Mouse (Mus musculus) intestine, postnatal 0 days (tissue): ENCODE data around the gene Fignl1. TPM values are rescaled to one million over a fixed set of nuclear protein-coding genes. Genes with fewer than 3 reads are reported as not detected.

Source experiments
- ATAC-seq: fragments of 200-750 bp; cut with Nextera tagmentation; 2 replicates; pipeline ENCODE4 v1.8.0; 2017; ENCODE audit warnings: mild to moderate bottlenecking, moderate TSS enrichment, moderate library complexity
- H3K27ac ChIP-seq: fragments of 300-500 bp; sonication (generic); 2 replicates; pipeline ENCODE4 v1.5.1; 2014; ENCODE audit warnings: mild to moderate bottlenecking, low read depth, low read length, moderate library complexity
- H3K27me3 ChIP-seq: fragments of 300-500 bp; sonication (generic); replicated peaks from 2 replicates; pipeline ENCODE4 v1.6.1; 2014; ENCODE audit warnings: low read length, mixed read lengths; ENCODE audit not compliant: control insufficient read depth, insufficient read depth
- H3K36me3 ChIP-seq: fragments of 300-500 bp; sonication (generic); 2 replicates; pipeline ENCODE4 v1.6.1; 2014; ENCODE audit warnings: mild to moderate bottlenecking, moderate library complexity; ENCODE audit not compliant: control insufficient read depth, insufficient read depth
- H3K4me1 ChIP-seq: fragments of 300-500 bp; sonication (generic); replicated peaks from 2 replicates; pipeline ENCODE4 v1.6.1; 2014; ENCODE audit warnings: antibody characterized with exemption, low read length, mixed read lengths; ENCODE audit not compliant: control insufficient read depth, insufficient read depth
- H3K4me2 ChIP-seq: fragments of 300-500 bp; sonication (generic); replicated peaks from 2 replicates; pipeline ENCODE4 v1.6.1; 2014; ENCODE audit warnings: low read depth, mild to moderate bottlenecking, moderate library complexity
- H3K4me3 ChIP-seq: fragments of 300-500 bp; sonication (generic); 2 replicates; pipeline ENCODE4 v1.5.1; 2014; ENCODE audit warnings: low read depth, low read length
- H3K9ac ChIP-seq: fragments of 300-500 bp; sonication (generic); 2 replicates; pipeline ENCODE4 v1.6.1; 2014; ENCODE audit warnings: mild to moderate bottlenecking, low read depth, low read length
- H3K9me3 ChIP-seq: fragments of 300-500 bp; sonication (generic); 2 replicates; pipeline ENCODE4 v1.6.1; 2016; ENCODE audit warnings: mixed run types; ENCODE audit not compliant: control insufficient read depth
- CTCF ChIP-seq: sonication (generic); IDR thresholded peaks from 2 replicates; pipeline ENCODE4 v1.5.1; 2016; ENCODE audit warnings: low read depth, mild to moderate bottlenecking, control low read depth, antibody characterized with exemption, moderate library complexity
- WGBS: fragments of 180-500 bp; shearing (Covaris S2); extraction: QIAGEN DNeasy Blood & Tissue Kit; methylation state at CpG from one replicate; pipeline ENCODE4 v1.1.7; 2014; 5-methylcytosine and 5-hydroxymethylcytosine counted together
- polyA plus RNA-seq: library from polyadenylated mRNA; unstranded; fragments of >200 nt; fragmentation: Nextera tagmentation; extraction: Ambion mirVana; gene quantifications from 2 replicates; pipeline ENCODE4 v1.2.1, GENCODE M21; 2015

The Fignl1 gene
- polyA plus RNA-seq, 1 experiment from 2014 or later, result 8.1 TPM

- no peak overlapping the region for H3K4me3 ChIP-seq
- no peak for ATAC-seq
- H3K4me1 ChIP-seq, result no peaks in the 10 kb centered on the region
- TF ChIP-seq CTCF, result no peak
- H3K27ac ChIP-seq, result no peak overlapping the region
- no peaks in the 10 kb centered on the region for H3K36me3 ChIP-seq
- H3K9me3 ChIP-seq, result no peaks in the 10 kb centered on the region
- WGBS, result 82% methylated on average over 2 of the region's 2 CpGs
- no peak overlapping the region for H3K4me2 ChIP-seq
- H3K27me3 ChIP-seq, result no peaks in the 10 kb centered on the region
- H3K9ac ChIP-seq, result no peak overlapping the region
Measured at GRCm38 (mm10) chr11:11768057-11768456, 40.7 kb downstream of the Fignl1 start.

- H3K4me1 ChIP-seq, result no peaks in the 10 kb centered on the region
- H3K9me3 ChIP-seq, result no peaks in the 10 kb centered on the region
- H3K27ac ChIP-seq, result no peak overlapping the region
- no peak overlapping the region for H3K4me3 ChIP-seq
- no peaks in the 10 kb centered on the region for H3K27me3 ChIP-seq
- H3K9ac ChIP-seq, result no peak overlapping the region
- H3K36me3 ChIP-seq, result no peaks in the 10 kb centered on the region
- no peak for ATAC-seq
- no peak for TF ChIP-seq CTCF
- no peak overlapping the region for H3K4me2 ChIP-seq
Measured at GRCm38 (mm10) chr11:11766736-11767135, 42.0 kb downstream of the Fignl1 start.

- no peak for ATAC-seq
- no peak overlapping the region for H3K4me2 ChIP-seq
- 72% methylated on average over 1 of the region's 1 CpGs for WGBS
- no peaks in the 10 kb centered on the region for H3K36me3 ChIP-seq
- H3K9ac ChIP-seq, result no peak overlapping the region
- TF ChIP-seq CTCF, result no peak
- H3K27me3 ChIP-seq, result no peaks in the 10 kb centered on the region
- no peak overlapping the region for H3K27ac ChIP-seq
- no peak overlapping the region for H3K4me3 ChIP-seq
- H3K4me1 ChIP-seq, result no peaks in the 10 kb centered on the region
- H3K9me3 ChIP-seq, result no peaks in the 10 kb centered on the region
Measured at GRCm38 (mm10) chr11:11766105-11766504, 42.7 kb downstream of the Fignl1 start.

GRCm38 (mm10) chr11:11765414-11765813, 43.3 kb downstream of the Fignl1 start:
- H3K4me2 ChIP-seq, result no peak overlapping the region
- H3K27me3 ChIP-seq, result no peaks in the 10 kb centered on the region
- no peaks in the 10 kb centered on the region for H3K4me1 ChIP-seq
- ATAC-seq, result no peak
- no peak overlapping the region for H3K9ac ChIP-seq
- H3K27ac ChIP-seq, result no peak overlapping the region
- no peak overlapping the region for H3K4me3 ChIP-seq
- no peak for TF ChIP-seq CTCF
- WGBS, result 73% methylated on average over 1 of the region's 1 CpGs
- no peaks in the 10 kb centered on the region for H3K9me3 ChIP-seq
- H3K36me3 ChIP-seq, result no peaks in the 10 kb centered on the region

- no peak for ATAC-seq
- no peak overlapping the region for H3K4me2 ChIP-seq
- TF ChIP-seq CTCF, result no peak
- 62% methylated on average over 4 of the region's 4 CpGs for WGBS
- no peaks in the 10 kb centered on the region for H3K9me3 ChIP-seq
- no peaks in the 10 kb centered on the region for H3K4me1 ChIP-seq
- no peak overlapping the region for H3K9ac ChIP-seq
- no peaks in the 10 kb centered on the region for H3K36me3 ChIP-seq
- H3K27ac ChIP-seq, result no peak overlapping the region
- H3K4me3 ChIP-seq, result no peak overlapping the region
- no peaks in the 10 kb centered on the region for H3K27me3 ChIP-seq
Measured at GRCm38 (mm10) chr11:11763211-11763666, 45.5 kb downstream of the Fignl1 start.

GRCm38 (mm10) chr11:11758883-11759282, 49.9 kb downstream of the Fignl1 start:
- no peak for ATAC-seq
- Histone ChIP-seq H3K27me3 (no peaks in the 10 kb centered on the region), H3K4me1 (no peaks in the 10 kb centered on the region), H3K36me3 (no peaks in the 10 kb centered on the region), H3K4me3 (no peak overlapping the region), H3K9me3 (no peaks in the 10 kb centered on the region), H3K27ac (no peak overlapping the region), H3K9ac (no peak overlapping the region), H3K4me2 (no peak overlapping the region)
- TF ChIP-seq CTCF, result no peak
- WGBS, result 90% methylated on average over 1 of the region's 1 CpGs

GRCm38 (mm10) chr11:11758121-11758520, 50.6 kb downstream of the Fignl1 start:
- ATAC-seq, result no peak

More at GRCm38 (mm10) chr11:11758121-11758520, 50.6 kb downstream of the Fignl1 start:
- Histone ChIP-seq H3K27me3 (no peaks in the 10 kb centered on the region), H3K9me3 (no peaks in the 10 kb centered on the region), H3K9ac (no peak overlapping the region), H3K4me3 (no peak overlapping the region), H3K4me2 (no peak overlapping the region), H3K27ac (no peak overlapping the region), H3K36me3 (no peaks in the 10 kb centered on the region), H3K4me1 (no peaks in the 10 kb centered on the region)
- 74% methylated on average over 6 of the region's 6 CpGs for WGBS
- no peak for TF ChIP-seq CTCF
